17 mouse cellular contexts compared by ENCODE assay signal in the genomic region with DNA sequence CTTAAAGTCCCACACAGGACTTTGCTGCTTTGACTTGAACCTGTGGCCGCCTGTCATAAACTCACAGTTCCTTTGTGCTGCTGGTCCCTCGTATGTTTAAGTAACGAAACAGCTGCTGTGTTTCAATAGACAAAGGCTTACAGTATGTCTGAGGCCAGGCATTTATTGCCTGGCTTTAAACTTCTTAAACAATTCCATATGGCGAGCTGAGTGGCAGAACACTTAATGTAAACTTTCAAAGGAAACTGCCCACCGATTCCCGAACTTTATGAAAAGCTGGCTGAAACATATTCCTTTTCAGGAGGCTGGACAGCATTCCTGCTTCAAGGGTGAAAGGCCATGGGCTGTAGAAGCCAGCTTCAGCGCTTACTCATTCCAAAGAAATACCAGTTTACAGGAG. TPM values are rescaled to one million over a fixed set of nuclear protein-coding genes. Genes with fewer than 3 reads are reported as not detected.
DNase-seq lines count a peak whose midpoint lies in the region; ATAC-seq and TF ChIP-seq lines count a peak whose summit lies in the region.
"Had no signal": no experiment of that assay in that cellular context is flagged by ENCODE, and none has a peak within 500 bp of the region (broad histone marks: within the 10 kb centered on the region; RNA-seq: fewer than 3 reads in every experiment).

No protein-coding gene starts in this region.

- H3K4me3 ChIP-seq in forebrain, embryonic 10.5 days: no peak overlapping the region
- no peak overlapping the region for H3K4me3 ChIP-seq in forebrain, postnatal 0 days (ENCODE audit: low read depth, low read length)
- H3K4me3 ChIP-seq in intestine, embryonic 14.5 days (ENCODE audit: low read depth, low read length): no peak overlapping the region
- no peak overlapping the region for H3K4me3 ChIP-seq in intestine, postnatal 0 days (ENCODE audit: low read depth, low read length)
- H3K4me3 ChIP-seq in embryonic facial prominence, embryonic 11.5 days (ENCODE audit: low read depth, low read length): no peak overlapping the region
- no peak overlapping the region for H3K4me3 ChIP-seq in limb, embryonic 15.5 days
- H3K4me3 ChIP-seq: left cerebral cortex, adult 2 months; midbrain, embryonic 15.5 days had no signal

- no peaks in the 10 kb centered on the region for H3K27me3 ChIP-seq in forebrain, embryonic 10.5 days (ENCODE audit: poor library complexity, severe bottlenecking)
- H3K27me3 ChIP-seq in forebrain, postnatal 0 days (ENCODE audit: insufficient read depth, low read length): no peaks in the 10 kb centered on the region
- H3K27me3 ChIP-seq in intestine, embryonic 14.5 days (replicated peaks; ENCODE audit: control insufficient read depth, insufficient read depth, low read length): no peaks in the 10 kb centered on the region
- no peaks in the 10 kb centered on the region for H3K27me3 ChIP-seq in intestine, postnatal 0 days (replicated peaks; ENCODE audit: control insufficient read depth, insufficient read depth, low read length)
- no peaks in the 10 kb centered on the region for H3K27me3 ChIP-seq in embryonic facial prominence, embryonic 11.5 days (ENCODE audit: control insufficient read depth, insufficient read depth, low read length)
- no peaks in the 10 kb centered on the region for H3K27me3 ChIP-seq in limb, embryonic 15.5 days
- H3K27me3 ChIP-seq: midbrain, embryonic 15.5 days had no signal

- no peak overlapping the region for H3K9ac ChIP-seq in forebrain, postnatal 0 days
- no peak overlapping the region for H3K9ac ChIP-seq in intestine, embryonic 14.5 days (ENCODE audit: low read length)
- no peak overlapping the region for H3K9ac ChIP-seq in intestine, postnatal 0 days (ENCODE audit: low read depth, low read length)
- H3K9ac ChIP-seq in embryonic facial prominence, embryonic 11.5 days (replicated peaks; ENCODE audit: low read length): peak overlapping the region; percentile 41
- no peak overlapping the region for H3K9ac ChIP-seq in limb, embryonic 15.5 days
- H3K9ac ChIP-seq: midbrain, embryonic 15.5 days had no signal

- H3K9me3 ChIP-seq in forebrain, embryonic 10.5 days: no peaks in the 10 kb centered on the region
- H3K9me3 ChIP-seq in forebrain, postnatal 0 days (ENCODE audit: low read length): no peaks in the 10 kb centered on the region
- no peaks in the 10 kb centered on the region for H3K9me3 ChIP-seq in intestine, embryonic 14.5 days (ENCODE audit: control insufficient read depth, low read length)
- H3K9me3 ChIP-seq in intestine, postnatal 0 days (ENCODE audit: control insufficient read depth): no peaks in the 10 kb centered on the region
- H3K9me3 ChIP-seq in embryonic facial prominence, embryonic 11.5 days (replicated peaks; ENCODE audit: control insufficient read depth, low read length): no peaks in the 10 kb centered on the region
- H3K9me3 ChIP-seq in limb, embryonic 15.5 days: no peaks in the 10 kb centered on the region
- H3K9me3 ChIP-seq: midbrain, embryonic 15.5 days had no signal

- TF ChIP-seq CTCF in forebrain, postnatal 0 days (IDR thresholded peaks at IDR 0.05; ENCODE audit: low read depth): no peak
- no peak for TF ChIP-seq CTCF in intestine, postnatal 0 days (IDR thresholded peaks at IDR 0.05; ENCODE audit: low read depth)

- H3K36me3 ChIP-seq in forebrain, embryonic 10.5 days (replicated peaks): no peaks in the 10 kb centered on the region
- H3K36me3 ChIP-seq in forebrain, postnatal 0 days (ENCODE audit: insufficient read depth): no peaks in the 10 kb centered on the region
- H3K36me3 ChIP-seq in intestine, embryonic 14.5 days (ENCODE audit: control insufficient read depth, insufficient read depth, low read length): no peaks in the 10 kb centered on the region
- no peaks in the 10 kb centered on the region for H3K36me3 ChIP-seq in intestine, postnatal 0 days (ENCODE audit: control insufficient read depth, insufficient read depth)
- no peaks in the 10 kb centered on the region for H3K36me3 ChIP-seq in embryonic facial prominence, embryonic 11.5 days (replicated peaks; ENCODE audit: control insufficient read depth, insufficient read depth, low read depth, low read length)
- H3K36me3 ChIP-seq in limb, embryonic 15.5 days: no peaks in the 10 kb centered on the region
- H3K36me3 ChIP-seq: midbrain, embryonic 15.5 days had no signal

- H3K27ac ChIP-seq in forebrain, embryonic 10.5 days: peak overlapping the region; percentile 80
- H3K27ac ChIP-seq in forebrain, postnatal 0 days (ENCODE audit: low read depth, low read length): no peak overlapping the region
- H3K27ac ChIP-seq in intestine, embryonic 14.5 days (ENCODE audit: low read depth): peak overlapping the region; percentile 86
- no peak overlapping the region for H3K27ac ChIP-seq in intestine, postnatal 0 days (ENCODE audit: low read depth, low read length)
- peak overlapping the region; percentile 95 for H3K27ac ChIP-seq in embryonic facial prominence, embryonic 11.5 days (replicated peaks; ENCODE audit: low read depth, low read length)
- H3K27ac ChIP-seq in limb, embryonic 15.5 days: peak overlapping the region; percentile 94
- H3K27ac ChIP-seq: left cerebral cortex, adult 2 months; midbrain, embryonic 15.5 days had no signal

- DNase-seq in forebrain, embryonic 10.5 days (ENCODE audit: extremely low spot score, low spot score): no peak
- no peak for DNase-seq in forebrain, postnatal 0 days
- DNase-seq in intestine, embryonic 14.5 days (ENCODE audit: low spot score): no peak
- DNase-seq in embryonic facial prominence, embryonic 11.5 days (ENCODE audit: low spot score): peak; percentile 93
- DNase-seq in cerebellum, adult 18-20 months: no peak
- no peak for DNase-seq in urinary bladder, postnatal 36 days (ENCODE audit: low spot score in 2 of 2)
- DNase-seq: adrenal gland, adult 8-10 months; cerebellum, adult 11 months; gastrocnemius, postnatal 36 days; kidney, adult 2 months; spleen, adult 18-20 months; thymus, postnatal 36 days had no signal

- H3K4me2 ChIP-seq in forebrain, postnatal 0 days (ENCODE audit: low read depth): no peak overlapping the region
- no peak overlapping the region for H3K4me2 ChIP-seq in intestine, embryonic 14.5 days (ENCODE audit: low read length)
- H3K4me2 ChIP-seq in intestine, postnatal 0 days (replicated peaks; ENCODE audit: low read depth): no peak overlapping the region
- H3K4me2 ChIP-seq in embryonic facial prominence, embryonic 11.5 days (ENCODE audit: low read depth, low read length): no peak overlapping the region
- no peak overlapping the region for H3K4me2 ChIP-seq in limb, embryonic 15.5 days
- H3K4me2 ChIP-seq: midbrain, embryonic 15.5 days had no signal

- ATAC-seq in forebrain, postnatal 0 days: no peak
- no peak for ATAC-seq in intestine, embryonic 14.5 days (replicated peaks; ENCODE audit: low FRiP score, low TSS enrichment, low read depth)
- ATAC-seq in intestine, postnatal 0 days: no peak
- ATAC-seq in embryonic facial prominence, embryonic 11.5 days (replicated peaks; ENCODE audit: insufficient number of reproducible peaks, low FRiP score, low TSS enrichment, low read depth): peak; percentile 60
- peak; percentile 79 for ATAC-seq in limb, embryonic 15.5 days (ENCODE audit: insufficient number of reproducible peaks, low FRiP score, low TSS enrichment, low read depth)
- ATAC-seq: midbrain, embryonic 15.5 days had no signal

- 61% methylated on average over 7 of the region's 7 CpGs for WGBS in forebrain, embryonic 10.5 days
- 51% methylated on average over 7 of the region's 7 CpGs for WGBS in forebrain, postnatal 0 days
- 11% methylated on average over 7 of the region's 7 CpGs for WGBS in intestine, embryonic 14.5 days
- WGBS in intestine, postnatal 0 days: 26% methylated on average over 7 of the region's 7 CpGs
- 18% methylated on average over 7 of the region's 7 CpGs for WGBS in embryonic facial prominence, embryonic 11.5 days
- WGBS in limb, embryonic 15.5 days: 16% methylated on average over 7 of the region's 7 CpGs

- H3K4me1 ChIP-seq in forebrain, embryonic 10.5 days: peaks cover 57% of the 10 kb centered on the region
- 0 out of 2 replicates have a peak, but pooled peaks cover 5% of the 10 kb centered on the region for H3K4me1 ChIP-seq in forebrain, postnatal 0 days (ENCODE audit: insufficient read depth)
- H3K4me1 ChIP-seq in intestine, embryonic 14.5 days (replicated peaks; ENCODE audit: control insufficient read depth, insufficient read depth, low read length): peaks cover 53% of the 10 kb centered on the region
- no peaks in the 10 kb centered on the region for H3K4me1 ChIP-seq in intestine, postnatal 0 days (replicated peaks; ENCODE audit: control insufficient read depth, insufficient read depth, low read length)
- H3K4me1 ChIP-seq in embryonic facial prominence, embryonic 11.5 days (ENCODE audit: control insufficient read depth, insufficient read depth, low read length): peaks cover 6% of the 10 kb centered on the region; the same call in 1 of the 2 replicates
- H3K4me1 ChIP-seq in limb, embryonic 15.5 days: peaks cover 61% of the 10 kb centered on the region
- H3K4me1 ChIP-seq: midbrain, embryonic 15.5 days had no signal

RNA-seq across cellular contexts. Expression of a gene that starts 37.5 kb away (rescaled TPM):
- not detected in 2 replicates for polyA plus RNA-seq in forebrain, embryonic 10.5 days (2016; fragmentation: Nextera tagmentation; extraction: Ambion mirVana)
- total RNA-seq in forebrain, postnatal 0 days (2014; rRNA removed): not detected in 2 replicates
- polyA plus RNA-seq in forebrain, postnatal 0 days (2015; fragmentation: Nextera tagmentation; extraction: Ambion mirVana): 0.25 and 0.43 TPM in 2 replicates
- not detected in 2 replicates for polyA plus RNA-seq in intestine, embryonic 14.5 days (2014; fragmentation: Nextera tagmentation; extraction: Ambion mirVana)
- not detected in 2 replicates for polyA plus RNA-seq in intestine, postnatal 0 days (2015; fragmentation: Nextera tagmentation; extraction: Ambion mirVana)
- polyA plus RNA-seq in embryonic facial prominence, embryonic 11.5 days (2014; fragmentation: Nextera tagmentation; extraction: Ambion mirVana): not detected in 2 replicates
- polyA plus RNA-seq in limb, embryonic 15.5 days (2015; fragmentation: Nextera tagmentation; extraction: Ambion mirVana): not detected in 2 replicates
- total RNA-seq: adrenal gland, adult 8-10 months; gastrocnemius, postnatal 36 days; left cerebral cortex, adult 2 months; MEL had no signal
- polyA plus RNA-seq: kidney, adult 2 months had no signal

RNA-seq across cellular contexts. Expression of a gene that starts 48.0 kb away (rescaled TPM):
- polyA plus RNA-seq in forebrain, embryonic 10.5 days (2016; fragmentation: Nextera tagmentation; extraction: Ambion mirVana): 21.0 and 25.0 TPM in 2 replicates
- total RNA-seq in forebrain, postnatal 0 days (2014; rRNA removed): 14.9 and 20.5 TPM in 2 replicates
- polyA plus RNA-seq in forebrain, postnatal 0 days (2015; fragmentation: Nextera tagmentation; extraction: Ambion mirVana): 19.8 and 23.9 TPM in 2 replicates
- polyA plus RNA-seq in intestine, embryonic 14.5 days (2014; fragmentation: Nextera tagmentation; extraction: Ambion mirVana): 37.4 and 40.3 TPM in 2 replicates
- 35.0 and 36.6 TPM in 2 replicates for polyA plus RNA-seq in intestine, postnatal 0 days (2015; fragmentation: Nextera tagmentation; extraction: Ambion mirVana)
- polyA plus RNA-seq in embryonic facial prominence, embryonic 11.5 days (2014; fragmentation: Nextera tagmentation; extraction: Ambion mirVana): 37.5 and 41.4 TPM in 2 replicates
- polyA plus RNA-seq in limb, embryonic 15.5 days (2015; fragmentation: Nextera tagmentation; extraction: Ambion mirVana): 48.2 and 51.4 TPM in 2 replicates

Comparison
In these comparisons a context has a peak if more than half of its experiments do, and no peak if none do; other contexts are left out.
1. H3K27ac ChIP-seq: peak in forebrain, embryonic 10.5 days (single experiment), intestine, embryonic 14.5 days (single experiment), embryonic facial prominence, embryonic 11.5 days (single experiment) and limb, embryonic 15.5 days (single experiment); none in forebrain, postnatal 0 days (single experiment) and intestine, postnatal 0 days (single experiment).
2. ATAC-seq: peak in embryonic facial prominence, embryonic 11.5 days (single experiment) and limb, embryonic 15.5 days (single experiment); none in forebrain, postnatal 0 days (single experiment), intestine, embryonic 14.5 days (single experiment) and intestine, postnatal 0 days (single experiment).